Mouse (Mus musculus) layer of hippocampus, adult 8-10 months (tissue): ENCODE results near the gene P2ry6. TPM values are rescaled to one million over a fixed set of nuclear protein-coding genes. Genes with fewer than 3 reads are reported as not detected.

Source experiments
- DNase-seq, 2 experiments: peaks; one replicate each; pipeline ENCODE4 v3.0.0; 2022; ENCODE audit warnings: low spot score in 2 of 2
- total RNA-seq, 4 experiments: library from RNA; stranded (reverse); gene quantifications; 2 replicates each; pipeline ENCODE4 v1.2.4; 2022

The P2ry6 gene
- 1 to 10 TPM; 3.1 to 8.7 (median 6.5) TPM for total RNA-seq

- no peak for DNase-seq
Measured at GRCm38 (mm10) chr7:100974135-100974903, at the start of gene P2ry6. TSS of gene P2ry6 (minus strand) at chr7:100974649.

DNA sequence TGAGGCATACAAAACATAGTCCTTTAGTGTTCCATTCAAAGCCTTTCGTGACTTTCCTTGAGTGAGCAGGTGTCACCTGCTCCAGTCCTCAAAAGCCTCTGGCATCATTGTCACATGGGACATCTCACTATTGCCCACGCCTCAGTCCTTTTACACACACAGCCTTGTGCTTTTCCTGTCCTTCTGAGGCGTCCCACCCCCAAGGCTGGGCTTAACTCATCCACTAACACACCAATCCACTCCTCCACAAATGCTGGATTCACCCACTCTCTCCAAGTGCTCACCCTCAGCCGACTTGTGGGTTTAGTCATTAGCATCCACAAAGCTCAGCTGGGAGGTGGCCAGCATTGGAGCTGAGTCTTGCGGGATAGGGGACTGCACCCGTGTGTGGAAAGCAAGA lies 43.0 kb upstream of the P2ry6 start:
- peak in 1 of 2 experiments; percentile 31 for DNase-seq

- DNase-seq: no peak
Measured at GRCm38 (mm10) chr7:101017021-101017461, 42.6 kb upstream of the P2ry6 start.

- DNase-seq: no peak
Measured at GRCm38 (mm10) chr7:101014985-101015384, 40.5 kb upstream of the P2ry6 start.

GRCm38 (mm10) chr7:101014041-101014440 lies 39.6 kb upstream of the P2ry6 start:
- no peak for DNase-seq

DNA sequence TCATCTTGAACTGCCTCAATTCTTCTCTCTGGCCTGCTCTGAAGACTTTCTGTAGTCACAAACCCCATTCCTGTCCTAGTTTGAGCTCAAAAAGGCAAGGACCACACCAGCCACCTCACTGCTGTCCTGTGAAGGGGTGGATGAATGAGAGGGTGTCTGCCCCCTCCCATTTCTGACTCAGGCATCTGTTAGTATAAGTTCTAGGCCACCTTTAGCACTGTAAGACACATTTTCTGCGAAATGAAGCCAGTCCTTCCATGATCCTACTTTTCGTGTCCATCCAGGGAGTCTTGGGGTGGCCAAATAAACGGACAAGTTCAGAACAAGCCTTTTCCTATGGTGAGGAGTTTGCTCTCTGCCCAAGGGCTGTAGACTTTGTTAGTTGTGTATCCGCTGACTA lies 38.1 kb upstream of the P2ry6 start, which contains the start of gene P2ry2:
Gene P2ry2, minus strand, starts transcription at position 326 of the 400 bp plus-strand sequence.
- no peak for DNase-seq

DNA sequence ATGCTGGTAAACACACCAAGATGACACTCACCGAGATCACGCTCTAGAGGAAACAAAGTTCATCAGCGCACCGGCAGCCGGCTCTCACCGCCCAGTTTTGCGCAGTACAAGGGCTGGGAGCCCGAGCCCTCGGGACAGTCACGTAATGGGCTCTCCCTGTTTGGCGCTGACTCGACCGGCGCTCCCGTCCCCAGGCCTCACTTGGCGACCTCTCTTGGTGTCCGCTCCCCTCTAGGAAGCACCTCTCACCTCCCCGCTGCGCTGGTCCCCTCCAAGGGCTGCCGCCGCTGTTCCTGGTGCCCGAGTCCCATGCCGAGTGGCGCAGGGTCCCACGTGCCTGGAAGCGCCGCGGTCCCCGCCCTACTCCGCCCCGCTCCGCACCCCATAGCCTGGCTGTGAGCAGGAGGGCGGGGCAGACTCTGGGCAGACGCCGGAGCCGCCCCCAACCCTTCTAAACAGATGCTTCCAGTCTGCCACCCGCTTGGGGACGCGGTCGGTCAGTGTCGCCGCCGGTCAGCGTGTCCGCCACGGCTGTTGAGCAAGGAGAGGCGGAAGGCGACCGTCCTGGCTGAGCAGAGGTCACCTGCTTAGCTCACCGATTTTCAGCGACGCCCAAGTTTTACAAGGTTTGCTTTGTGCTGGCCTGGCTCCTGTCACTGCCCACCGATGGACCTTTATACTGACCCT lies 37.4 kb upstream of the P2ry6 start:
- DNase-seq: no peak

GRCm38 (mm10) chr7:101010741-101011140 lies 36.3 kb upstream of the P2ry6 start:
- DNase-seq: no peak

DNA sequence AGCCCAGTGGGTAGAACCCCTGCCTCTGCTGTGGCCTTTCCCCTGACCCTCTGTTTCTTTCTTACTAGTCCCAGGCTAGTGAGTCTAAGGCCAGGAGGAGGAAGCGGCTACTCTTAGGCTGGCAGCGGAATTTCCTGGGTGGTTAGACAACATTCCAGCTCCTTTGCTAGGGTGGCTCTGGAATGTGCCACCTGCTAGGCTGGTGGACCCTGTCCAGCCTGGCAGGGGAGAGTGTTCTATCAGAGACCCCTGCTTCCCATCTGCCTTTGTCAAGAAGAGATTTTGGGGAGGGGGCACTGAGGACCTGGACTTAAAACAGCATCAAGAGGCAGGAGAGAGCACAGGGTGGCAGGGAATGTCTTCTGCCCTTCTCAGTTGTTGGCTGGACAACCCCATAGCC lies 31.8 kb upstream of the P2ry6 start:
- no peak for DNase-seq

GRCm38 (mm10) chr7:101005119-101005518 lies 30.7 kb upstream of the P2ry6 start:
- DNase-seq: no peak

DNA sequence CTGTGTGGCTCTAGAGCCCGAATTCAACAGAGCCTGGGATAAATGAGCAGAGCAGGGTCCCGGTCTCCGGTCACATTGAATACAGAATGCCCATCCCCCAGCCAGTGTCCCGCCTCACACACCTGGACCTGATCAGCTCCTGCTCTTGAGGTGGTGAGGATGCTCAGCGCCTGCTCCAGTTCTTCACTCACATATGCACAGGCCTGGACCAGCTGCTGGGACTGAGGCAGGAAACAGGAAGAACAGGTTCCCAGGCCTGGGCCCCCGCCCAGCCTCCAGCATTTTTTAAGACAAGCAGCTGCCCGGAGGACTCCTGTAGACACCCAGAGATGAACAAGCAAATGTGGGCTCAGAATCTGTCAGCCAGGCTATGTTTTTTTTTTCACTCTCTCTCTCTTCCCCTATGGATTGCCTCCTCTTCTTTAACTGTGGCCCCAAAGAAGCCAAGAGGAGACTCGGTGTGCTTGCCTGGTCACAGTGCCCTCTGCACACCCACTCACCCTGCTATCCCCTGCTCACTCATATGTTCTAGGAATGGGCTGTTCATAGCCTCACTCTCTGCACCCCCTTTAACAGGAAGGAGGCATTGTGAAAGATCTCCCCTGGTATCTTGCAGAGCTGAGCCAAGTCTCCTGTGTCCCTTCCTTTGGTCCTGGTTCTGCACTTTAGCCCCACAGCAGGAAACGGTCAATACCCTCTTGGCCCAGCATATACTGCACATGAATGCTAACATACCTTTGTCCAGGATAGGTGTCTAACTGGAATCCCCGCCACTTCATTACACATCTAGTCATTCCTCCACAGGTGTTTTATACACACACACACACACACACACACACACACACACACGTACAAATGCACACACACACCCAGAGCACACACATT lies 29.2 kb upstream of the P2ry6 start:
- no peak for DNase-seq

- DNase-seq: no peak
Measured at GRCm38 (mm10) chr7:101002274-101002673, 27.8 kb upstream of the P2ry6 start.

GRCm38 (mm10) chr7:100999623-101000022 lies 25.2 kb upstream of the P2ry6 start:
- DNase-seq: no peak

- DNase-seq: no peak
Measured at GRCm38 (mm10) chr7:100998578-100998960, 24.1 kb upstream of the P2ry6 start.

DNA sequence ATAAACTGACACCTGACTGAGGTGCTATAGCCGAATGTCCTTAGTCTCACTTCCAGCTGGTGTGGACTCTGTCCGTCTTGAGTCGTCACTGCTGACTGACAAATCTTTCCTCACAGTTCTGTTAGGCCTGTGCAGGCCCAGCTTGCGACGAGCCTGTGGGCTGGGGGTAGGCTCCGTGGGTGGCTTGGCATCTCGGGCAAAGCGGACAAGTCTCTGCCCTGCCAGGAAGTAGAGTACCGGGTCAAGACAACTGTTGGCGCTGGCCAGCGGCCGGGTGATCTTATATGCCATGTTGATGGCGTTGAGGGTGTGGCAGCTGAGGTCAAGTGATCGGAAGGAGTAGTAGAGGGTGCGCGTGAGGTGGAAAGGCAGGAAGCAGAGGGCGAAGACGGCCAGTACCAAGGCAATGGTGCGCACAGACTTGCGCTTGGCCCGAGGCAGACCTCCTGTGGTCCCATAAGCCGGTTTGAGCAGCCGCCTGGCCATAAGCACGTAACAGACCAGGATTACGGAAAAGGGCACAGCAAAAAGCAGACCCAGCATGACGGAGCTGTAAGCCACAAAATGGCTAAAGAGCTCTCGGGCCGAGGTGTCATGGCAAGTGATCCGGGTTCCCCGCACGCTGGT lies 23.6 kb upstream of the P2ry6 start:
- DNase-seq: no peak

DNA sequence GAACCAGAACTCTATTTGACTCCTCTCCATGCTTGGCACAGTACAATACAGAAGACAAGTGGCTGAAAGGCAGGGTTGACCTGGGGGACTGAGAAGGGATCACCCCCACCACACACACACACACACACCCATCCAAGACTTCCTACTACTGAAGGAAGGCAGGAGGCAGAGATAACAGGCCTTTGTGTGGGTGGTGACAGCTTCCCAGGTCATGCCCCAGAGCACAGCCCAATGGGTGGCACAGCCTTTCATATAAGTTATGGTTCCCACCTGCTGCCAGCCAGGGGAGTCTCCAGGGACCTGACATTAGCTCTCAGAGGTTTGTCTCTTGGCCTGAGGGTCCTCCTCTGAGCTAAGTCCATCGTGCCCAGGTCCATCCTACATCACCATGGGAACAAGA lies 22.8 kb upstream of the P2ry6 start:
- no peak for DNase-seq

DNA sequence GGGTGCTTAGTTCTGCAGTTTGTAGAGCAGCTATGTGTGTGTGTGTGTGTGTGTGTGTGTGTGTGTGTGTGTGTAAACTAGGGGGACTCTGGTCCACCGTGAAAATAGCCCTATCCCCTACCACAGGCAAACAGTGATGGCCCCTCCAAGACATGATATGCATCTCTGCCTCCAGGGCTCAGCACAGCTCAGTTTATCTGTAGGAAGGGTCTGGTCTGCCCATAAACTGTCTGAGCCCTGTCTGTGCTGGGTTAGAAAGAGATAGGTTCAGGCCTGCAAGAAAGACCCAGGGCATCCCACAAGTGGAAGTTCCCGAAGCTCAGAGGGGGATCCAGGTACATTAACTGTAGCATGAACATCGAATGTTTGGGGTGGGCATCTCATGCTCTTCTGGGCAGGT lies 21.5 kb upstream of the P2ry6 start:
- DNase-seq: no peak

DNA sequence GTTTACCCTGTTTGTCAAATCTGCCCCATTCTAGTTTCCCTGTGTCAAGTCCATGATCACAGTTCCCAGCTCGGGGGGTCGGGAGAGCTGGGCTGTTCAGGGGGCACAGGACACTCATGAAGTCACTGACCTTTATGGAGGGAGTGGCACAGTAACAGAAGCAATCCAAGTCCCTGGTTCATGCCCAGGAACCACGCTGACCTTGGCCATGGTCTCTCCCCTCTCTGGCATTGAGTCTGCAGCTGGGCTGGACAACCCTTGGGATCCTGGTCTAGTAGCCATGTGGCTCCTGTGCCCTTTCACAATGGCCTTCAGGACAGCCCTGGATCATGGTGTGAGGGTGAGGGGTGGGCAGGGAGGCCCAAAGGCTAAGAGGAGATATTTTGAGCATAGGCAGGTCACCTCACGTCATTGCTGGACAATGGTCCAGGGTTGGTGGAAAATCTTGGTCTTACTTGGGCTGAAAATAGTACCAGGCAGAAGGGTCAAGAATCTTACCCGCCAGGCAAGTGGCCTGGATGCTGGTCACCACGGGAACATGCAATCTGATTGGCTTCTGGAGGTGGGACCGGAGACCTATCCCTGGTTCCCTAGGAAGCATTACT lies 20.9 kb upstream of the P2ry6 start:
- DNase-seq: no peak

DNA sequence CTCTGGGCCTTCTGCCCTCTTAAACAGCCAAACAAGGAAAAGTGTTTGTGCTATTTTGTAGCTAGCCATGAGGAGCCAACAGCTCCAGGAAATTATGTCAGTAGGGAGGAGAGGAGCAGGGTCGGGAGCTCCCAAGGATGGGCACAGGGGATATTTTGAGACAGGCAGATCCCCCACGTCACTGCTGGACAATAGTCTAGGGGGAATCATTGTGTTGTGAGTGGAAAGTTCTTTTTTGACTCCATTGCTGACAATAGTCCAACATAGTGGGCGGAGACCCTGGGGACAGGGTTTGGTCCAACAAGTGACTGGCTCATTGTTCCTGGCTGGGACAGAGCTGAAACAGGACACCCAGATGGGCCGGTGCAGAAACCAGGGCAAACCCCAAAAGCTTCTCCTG lies 18.7 kb upstream of the P2ry6 start:
- no peak for DNase-seq

DNA sequence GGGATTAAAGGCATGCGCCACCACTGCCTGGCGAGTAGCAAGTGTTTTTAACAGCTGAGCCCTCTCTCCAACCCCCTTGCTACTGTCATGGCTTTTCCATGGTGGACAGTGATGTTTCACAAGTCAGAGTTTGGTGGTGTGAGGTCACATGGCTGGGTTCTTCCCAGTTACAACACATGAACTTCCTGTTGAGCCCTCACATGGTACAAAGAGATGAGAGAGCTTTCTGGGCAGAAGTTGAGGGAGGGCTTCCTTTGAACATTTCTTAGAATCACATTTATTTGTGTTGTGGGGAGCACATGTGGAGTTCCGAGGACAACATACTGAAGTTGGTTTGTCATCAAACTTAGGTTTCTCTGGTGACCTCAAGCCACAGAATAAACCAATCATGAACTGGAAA lies 17.5 kb upstream of the P2ry6 start:
- DNase-seq: no peak
